Mouse (Mus musculus) midbrain, embryonic 10.5 days (tissue): Measurements from ENCODE around the gene Itm2c. TPM values are rescaled to one million over a fixed set of nuclear protein-coding genes. Genes with fewer than 3 reads are reported as not detected.

ENCODE experiments used
- DNase-seq: peaks from one replicate; pipeline ENCODE4 v3.0.0-alpha.2; 2017; ENCODE audit warnings: low spot score
- H3K27ac ChIP-seq: fragments of 300-500 bp; sonication (generic); replicated peaks from 2 replicates; pipeline ENCODE4 v1.5.1; 2016; ENCODE audit warnings: mild to moderate bottlenecking
- H3K27me3 ChIP-seq: fragments of 300-500 bp; sonication (generic); 2 replicates; pipeline ENCODE4 v1.6.1; 2016; ENCODE audit warnings: low read depth, mild to moderate bottlenecking; ENCODE audit not compliant: poor library complexity, severe bottlenecking
- H3K36me3 ChIP-seq: fragments of 300-500 bp; sonication (generic); 2 replicates; pipeline ENCODE4 v1.6.1; 2016; ENCODE audit warnings: mild to moderate bottlenecking, moderate library complexity
- H3K4me1 ChIP-seq: fragments of 300-500 bp; sonication (generic); 2 replicates; pipeline ENCODE4 v1.6.1; 2016
- H3K4me3 ChIP-seq: fragments of 300-500 bp; sonication (generic); 2 replicates; pipeline ENCODE4 v1.5.1; 2016; ENCODE audit warnings: mild to moderate bottlenecking, moderate library complexity
- H3K9me3 ChIP-seq: fragments of 300-500 bp; sonication (generic); replicated peaks from 2 replicates; pipeline ENCODE4 v1.6.1; 2016; ENCODE audit warnings: mild to moderate bottlenecking
- WGBS: fragments of 180-500 bp; shearing (Covaris S2); methylation state at CpG from one replicate; pipeline ENCODE4 v1.1.7; 2016; 5-methylcytosine and 5-hydroxymethylcytosine counted together
- polyA plus RNA-seq: library from polyadenylated mRNA; unstranded; fragments of >200 nt; fragmentation: Nextera tagmentation; extraction: Ambion mirVana; gene quantifications from 2 replicates; pipeline ENCODE4 v1.2.1, GENCODE M21; 2016

Itm2c gene
- 121 and 137 TPM in 2 replicates for polyA plus RNA-seq

DNA sequence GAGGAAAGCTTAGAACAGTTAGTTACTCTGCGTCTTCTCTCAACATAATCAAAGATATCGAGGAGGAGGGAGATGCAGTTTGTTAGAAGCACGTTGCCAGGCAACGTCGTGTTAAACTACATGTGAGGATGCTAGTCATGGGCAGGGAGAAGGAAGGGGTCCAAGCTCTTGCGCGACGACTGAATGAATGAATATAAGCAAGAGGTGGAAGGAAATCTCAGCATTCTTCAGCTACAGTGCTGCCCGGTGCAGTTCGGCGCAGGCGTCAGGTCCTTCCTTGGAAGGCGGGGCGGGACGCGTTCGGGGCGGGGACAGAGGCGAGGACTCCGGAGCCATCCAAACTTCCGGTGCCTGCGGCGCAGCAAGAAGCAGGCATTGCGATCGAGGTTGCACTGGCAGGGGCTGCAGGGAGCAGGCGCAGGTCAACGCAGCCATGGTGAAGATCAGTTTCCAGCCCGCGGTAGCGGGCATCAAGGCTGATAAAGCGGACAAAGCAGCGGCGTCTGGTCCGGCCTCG is at the start of gene Itm2c:
TSS of gene Itm2c (plus strand) at position 51 of the 517 bp plus-strand sequence.
- DNase-seq = peak; percentile 91
- 1% methylated on average over 35 of the region's 35 CpGs for WGBS
- Histone ChIP-seq H3K27me3 (no peaks in the 10 kb centered on the region), H3K4me3 (peak within 1 kb of the TSS; percentile 88), H3K27ac (peak within 1 kb of the TSS; percentile 94), H3K9me3 (no peaks in the 10 kb centered on the region), H3K4me1 (peaks cover 50% of the 10 kb centered on the region), H3K36me3 (no peaks in the 10 kb centered on the region)

DNA sequence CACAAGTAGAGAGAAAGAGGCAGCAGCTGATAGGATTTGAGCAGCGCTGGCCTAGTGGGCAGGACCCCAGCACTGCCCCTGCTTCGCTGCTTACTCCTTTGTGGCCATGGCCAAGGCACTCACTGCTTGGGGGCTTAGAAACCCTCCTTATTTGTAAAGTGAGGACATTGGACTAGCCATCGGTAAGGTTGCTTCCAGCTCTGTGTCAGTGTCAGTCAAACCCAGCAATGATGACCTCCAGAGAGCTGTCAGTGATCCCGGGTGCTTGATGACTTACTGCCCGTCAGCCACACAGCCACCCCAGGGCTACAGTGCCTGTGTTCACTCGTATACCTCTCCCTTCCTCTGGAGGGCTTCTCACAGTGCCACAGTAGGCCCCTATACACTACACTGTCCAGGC is 49.1 kb upstream of the Itm2c start:
- Histone ChIP-seq H3K9me3 (no peaks in the 10 kb centered on the region), H3K27ac (no peak overlapping the region), H3K4me3 (no peak overlapping the region), H3K36me3 (peaks cover 78% of the 10 kb centered on the region), H3K4me1 (no peaks in the 10 kb centered on the region), H3K27me3 (no peaks in the 10 kb centered on the region)
- WGBS = 88% methylated on average over 6 of the region's 6 CpGs
- DNase-seq = no peak

DNA sequence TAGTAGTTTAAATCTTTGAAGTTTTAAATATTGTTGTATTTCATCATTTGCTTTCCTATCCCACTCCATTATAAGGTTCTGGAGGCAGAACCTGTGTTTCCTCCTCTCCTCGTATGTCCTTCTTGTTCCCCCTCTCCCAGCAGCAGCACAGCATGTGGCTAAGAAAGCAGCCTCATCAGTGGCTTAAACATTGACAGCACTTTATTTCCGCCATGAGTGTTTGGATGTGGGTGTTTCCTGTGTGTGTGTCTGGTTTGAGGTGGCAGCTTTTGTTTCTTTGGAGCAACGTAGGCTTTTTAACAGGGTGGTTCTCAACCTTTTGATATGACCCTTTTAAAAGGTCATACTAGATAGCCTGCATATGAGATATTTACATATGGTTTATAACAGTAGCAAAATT is 48.6 kb upstream of the Itm2c start:
- Histone ChIP-seq H3K4me3 (no peak overlapping the region), H3K27me3 (no peaks in the 10 kb centered on the region), H3K27ac (no peak overlapping the region), H3K4me1 (no peaks in the 10 kb centered on the region), H3K9me3 (no peaks in the 10 kb centered on the region), H3K36me3 (peaks cover 80% of the 10 kb centered on the region)
- WGBS = 85% methylated on average over 3 of the region's 3 CpGs
- DNase-seq = no peak

DNA sequence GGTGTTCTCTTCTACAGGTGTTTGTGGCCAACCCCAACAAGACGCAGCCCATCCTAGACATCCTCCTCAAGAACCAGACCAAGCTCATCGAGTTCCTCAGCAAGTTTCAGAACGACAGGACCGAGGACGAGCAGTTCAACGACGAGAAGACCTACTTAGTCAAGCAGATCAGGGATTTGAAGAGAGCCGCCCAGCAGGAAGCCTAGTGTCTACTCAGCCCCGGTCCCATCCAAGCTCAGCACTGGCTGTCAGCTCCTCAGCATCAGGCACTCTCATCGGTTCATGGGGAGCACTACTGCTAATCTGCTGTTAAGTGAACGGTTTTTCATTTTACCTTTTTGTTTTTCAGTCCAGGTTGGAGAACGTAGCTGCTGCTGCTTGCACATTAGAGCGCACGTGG is 45.1 kb upstream of the Itm2c start:
- no peaks in the 10 kb centered on the region for H3K27me3 ChIP-seq
- peaks cover 74% of the 10 kb centered on the region for H3K36me3 ChIP-seq
- no peaks in the 10 kb centered on the region for H3K4me1 ChIP-seq
- no peak overlapping the region for H3K4me3 ChIP-seq
- DNase-seq = no peak
- no peak overlapping the region for H3K27ac ChIP-seq
- H3K9me3 ChIP-seq = no peaks in the 10 kb centered on the region
- WGBS = 93% methylated on average over 14 of the region's 14 CpGs

DNA sequence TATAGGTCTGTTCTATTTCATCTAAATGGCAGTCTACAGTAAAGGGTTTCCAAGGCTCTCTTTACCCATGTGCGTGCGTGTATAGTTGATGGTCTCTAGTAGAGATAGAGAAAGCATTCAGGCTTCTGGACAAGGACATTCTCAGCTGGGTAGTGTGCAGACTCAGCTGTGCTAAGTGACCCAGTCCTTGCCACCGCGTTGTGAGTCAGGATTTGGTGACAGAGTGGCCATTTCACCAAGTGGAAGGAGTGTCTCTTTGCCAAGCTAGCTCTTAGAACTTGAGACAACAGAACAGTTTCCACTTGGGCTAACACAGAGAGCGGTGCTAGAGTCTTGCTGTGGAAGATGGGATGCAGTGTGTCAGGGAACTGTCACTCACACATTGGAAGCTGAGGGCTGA is 43.2 kb upstream of the Itm2c start:
- WGBS = 93% methylated on average over 5 of the region's 5 CpGs
- H3K36me3 ChIP-seq = peaks cover 69% of the 10 kb centered on the region

DNA sequence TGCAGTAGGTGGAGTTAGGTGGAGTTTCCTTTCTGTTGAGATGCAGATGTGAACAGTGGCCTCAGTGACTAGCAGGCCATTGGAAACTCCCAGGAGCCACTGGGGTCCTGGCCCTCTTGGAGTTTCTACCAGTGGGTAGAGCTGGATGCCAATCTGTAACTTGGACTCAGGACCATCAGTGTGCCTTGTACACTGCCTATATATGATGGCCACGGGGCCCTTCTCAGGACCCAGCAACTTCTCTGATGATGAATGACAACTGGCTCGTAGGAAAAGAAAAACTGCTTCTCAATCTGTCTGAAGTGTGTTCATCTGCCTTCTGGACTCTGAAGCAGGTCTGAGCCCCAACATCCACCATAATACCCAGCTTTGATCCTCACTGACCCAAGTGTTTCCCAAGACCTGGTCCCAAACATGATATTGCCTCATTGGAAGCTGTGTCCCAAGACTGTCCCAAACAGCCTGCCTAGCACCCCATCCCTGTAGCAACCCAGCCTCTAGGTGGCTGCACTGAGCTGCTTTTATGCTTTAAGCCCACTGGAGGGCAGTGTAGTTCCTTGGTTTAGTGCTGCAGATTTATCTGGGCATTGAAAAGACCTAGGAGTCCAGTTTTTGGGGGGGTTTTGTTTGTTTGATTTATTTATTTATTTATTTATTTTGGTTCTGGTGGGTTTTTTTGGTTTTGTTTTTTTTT is 40.9 kb upstream of the Itm2c start:
- peak; percentile 54 for DNase-seq
- 90% methylated on average over 2 of the region's 2 CpGs for WGBS

More for the DNA sequence above, 43.2 kb upstream of the Itm2c start:
- no peaks in the 10 kb centered on the region for H3K4me1 ChIP-seq
- DNase-seq = no peak
- H3K27me3 ChIP-seq = no peaks in the 10 kb centered on the region
- no peak overlapping the region for H3K27ac ChIP-seq
- H3K9me3 ChIP-seq = no peaks in the 10 kb centered on the region
- no peak overlapping the region for H3K4me3 ChIP-seq

DNA sequence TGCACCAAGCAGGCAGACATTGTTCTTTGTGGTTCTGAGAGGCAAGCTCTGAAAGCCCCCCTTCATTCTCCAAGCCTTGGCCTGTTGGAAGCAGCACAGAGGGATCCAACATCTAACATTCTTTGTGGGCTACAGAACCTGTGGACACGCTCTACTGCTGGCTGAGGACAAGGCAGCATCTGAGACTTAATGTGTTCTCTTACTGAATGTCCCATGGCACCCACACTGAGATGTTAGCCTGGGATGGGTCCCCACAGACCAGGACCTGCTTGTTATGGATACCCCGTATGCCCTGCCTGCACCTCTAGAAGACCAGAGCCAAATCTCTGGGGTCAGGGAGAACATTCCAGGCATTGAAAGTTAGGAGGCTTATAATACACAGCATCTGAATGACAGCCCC is 40.2 kb upstream of the Itm2c start:
- 87% methylated on average over 2 of the region's 2 CpGs for WGBS
- H3K27ac ChIP-seq = no peak overlapping the region
- no peaks in the 10 kb centered on the region for H3K4me1 ChIP-seq
- DNase-seq = no peak
- no peaks in the 10 kb centered on the region for H3K9me3 ChIP-seq
- no peak overlapping the region for H3K4me3 ChIP-seq
- H3K36me3 ChIP-seq = peaks cover 42% of the 10 kb centered on the region
- no peaks in the 10 kb centered on the region for H3K27me3 ChIP-seq

More for the DNA sequence above, 40.9 kb upstream of the Itm2c start:
- Histone ChIP-seq H3K27me3 (no peaks in the 10 kb centered on the region), H3K9me3 (no peaks in the 10 kb centered on the region), H3K4me3 (no peak overlapping the region), H3K36me3 (peaks cover 50% of the 10 kb centered on the region), H3K27ac (no peak overlapping the region), H3K4me1 (no peaks in the 10 kb centered on the region)

DNA sequence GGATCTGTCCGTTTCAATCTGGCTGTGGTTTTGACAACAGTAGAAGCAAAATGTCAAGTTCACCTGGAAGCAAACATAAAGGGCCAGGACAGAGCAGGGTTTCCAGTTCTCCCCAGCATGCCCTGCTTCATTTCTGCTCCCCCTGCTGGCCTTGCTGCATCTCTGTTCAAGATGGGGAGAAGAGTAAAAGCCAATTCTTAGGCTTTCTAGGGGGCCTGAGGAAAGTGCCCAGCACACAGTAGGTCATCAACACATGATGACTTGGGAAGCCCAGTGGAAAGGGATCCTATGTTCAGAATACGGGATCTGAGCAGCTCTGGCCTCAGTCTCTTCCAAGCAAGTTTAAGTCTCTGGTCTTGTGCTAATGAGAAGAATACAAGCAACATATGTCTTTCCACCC is 39.6 kb upstream of the Itm2c start:
- no peaks in the 10 kb centered on the region for H3K9me3 ChIP-seq
- H3K27ac ChIP-seq = no peak overlapping the region
- no peaks in the 10 kb centered on the region for H3K27me3 ChIP-seq
- no peak overlapping the region for H3K4me3 ChIP-seq
- WGBS = 75% methylated on average over 2 of the region's 2 CpGs
- H3K36me3 ChIP-seq = peaks cover 36% of the 10 kb centered on the region
- DNase-seq = no peak
- no peaks in the 10 kb centered on the region for H3K4me1 ChIP-seq

DNA sequence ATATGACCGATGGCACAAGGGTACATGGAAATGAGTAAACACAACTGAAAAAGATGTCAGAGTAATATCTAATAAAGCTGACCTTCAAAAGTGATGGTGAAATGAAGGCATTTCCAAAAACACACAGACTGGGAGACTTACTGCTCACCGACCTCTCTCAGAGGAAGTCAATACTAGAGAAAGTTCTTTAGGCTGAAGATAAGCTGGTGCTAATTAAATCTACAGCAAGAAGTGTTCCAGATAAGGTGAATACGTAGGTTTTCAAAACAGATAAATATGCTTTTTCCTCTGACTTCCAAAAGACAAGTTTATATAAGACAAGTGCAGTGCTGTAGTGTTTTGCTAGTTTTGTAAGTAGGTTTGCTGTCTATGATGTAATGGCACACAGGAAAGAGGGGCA is 37.8 kb upstream of the Itm2c start:
- no peak for DNase-seq
- Histone ChIP-seq H3K4me1 (no peaks in the 10 kb centered on the region), H3K4me3 (no peak overlapping the region), H3K9me3 (peaks cover 2% of the 10 kb centered on the region; the same call in 1 of the 2 replicates), H3K36me3 (peaks cover 21% of the 10 kb centered on the region), H3K27me3 (no peaks in the 10 kb centered on the region), H3K27ac (no peak overlapping the region)
- WGBS = 89% methylated on average over 3 of the region's 3 CpGs

DNA sequence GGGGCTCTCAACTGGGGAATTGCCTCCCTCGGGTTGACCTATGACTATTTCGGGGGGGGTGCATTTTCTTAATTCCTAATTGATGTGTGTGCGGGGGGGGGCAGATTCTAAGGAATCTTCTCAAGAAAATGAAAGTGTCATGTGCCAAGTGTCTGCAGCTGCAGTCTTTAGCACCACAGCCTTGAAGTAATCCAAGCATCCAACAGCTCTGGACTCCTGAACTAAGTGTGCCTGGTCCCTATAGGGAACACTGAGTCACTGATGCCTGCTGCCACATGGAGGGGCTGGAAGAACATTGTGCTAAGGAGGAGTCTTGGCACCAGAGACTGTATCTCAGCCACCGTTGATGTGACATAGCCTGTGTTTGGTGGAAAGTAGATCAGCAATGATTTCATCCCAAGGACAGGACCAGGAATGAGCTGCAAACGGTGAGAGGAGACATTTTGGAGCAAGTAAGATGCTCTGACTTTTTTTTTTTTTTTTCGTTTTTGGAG is 36.8 kb upstream of the Itm2c start:
- peaks cover 13% of the 10 kb centered on the region for H3K9me3 ChIP-seq
- no peaks in the 10 kb centered on the region for H3K4me1 ChIP-seq
- WGBS = 87% methylated on average over 6 of the region's 6 CpGs
- H3K4me3 ChIP-seq = no peak overlapping the region
- no peak overlapping the region for H3K27ac ChIP-seq
- DNase-seq = no peak
- no peaks in the 10 kb centered on the region for H3K27me3 ChIP-seq
- H3K36me3 ChIP-seq = peaks cover 14% of the 10 kb centered on the region

DNA sequence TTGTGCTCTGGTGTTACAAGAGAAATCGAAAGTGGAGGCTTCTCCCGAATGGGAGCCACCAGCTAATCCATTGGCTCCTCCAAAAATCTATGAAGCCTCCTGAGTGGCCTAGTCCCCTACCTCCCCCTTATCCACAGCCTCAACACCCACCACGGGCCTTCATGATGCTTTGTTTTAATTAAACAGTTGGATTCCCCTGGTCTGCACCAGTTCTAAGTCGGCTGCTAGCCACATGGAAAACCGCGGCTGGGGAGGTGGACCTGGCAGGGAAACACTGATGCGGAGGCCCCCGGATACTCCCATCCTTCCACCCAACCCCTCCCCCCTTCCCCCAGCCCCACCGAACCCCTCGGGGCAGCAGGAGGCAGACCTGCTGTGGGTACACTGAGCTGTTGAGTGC is 29.7 kb upstream of the Itm2c start:
- H3K4me3 ChIP-seq = no peak overlapping the region
- no peaks in the 10 kb centered on the region for H3K4me1 ChIP-seq
- no peak overlapping the region for H3K27ac ChIP-seq
- H3K9me3 ChIP-seq = peaks cover 41% of the 10 kb centered on the region
- H3K27me3 ChIP-seq = no peaks in the 10 kb centered on the region
- H3K36me3 ChIP-seq = no peaks in the 10 kb centered on the region
- 83% methylated on average over 10 of the region's 10 CpGs for WGBS
- no peak for DNase-seq

DNA sequence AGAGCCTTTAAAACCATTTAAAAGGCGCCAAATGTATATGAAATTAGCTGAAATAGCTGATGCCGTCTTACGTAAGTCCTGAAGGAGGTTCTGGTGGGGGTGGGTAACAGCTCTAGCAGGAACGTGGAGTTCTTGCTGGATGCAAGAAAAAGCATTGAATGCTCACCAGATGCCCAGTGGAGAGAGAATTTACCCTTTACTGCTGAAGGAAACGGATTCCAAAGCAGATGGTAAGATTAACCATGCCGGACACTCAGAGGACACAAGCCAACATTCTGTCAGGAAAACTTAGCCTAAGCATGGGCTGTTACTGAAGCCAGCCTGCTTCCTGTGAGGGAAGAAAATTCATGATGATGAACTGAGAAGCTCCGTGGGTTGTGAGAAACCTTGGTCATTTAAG is 24.1 kb upstream of the Itm2c start:
- H3K4me1 ChIP-seq = no peaks in the 10 kb centered on the region
- DNase-seq = no peak
- peaks cover 25% of the 10 kb centered on the region for H3K9me3 ChIP-seq
- WGBS = 89% methylated on average over 7 of the region's 7 CpGs
- no peak overlapping the region for H3K27ac ChIP-seq
- H3K27me3 ChIP-seq = no peaks in the 10 kb centered on the region
- H3K36me3 ChIP-seq = no peaks in the 10 kb centered on the region
- H3K4me3 ChIP-seq = no peak overlapping the region

DNA sequence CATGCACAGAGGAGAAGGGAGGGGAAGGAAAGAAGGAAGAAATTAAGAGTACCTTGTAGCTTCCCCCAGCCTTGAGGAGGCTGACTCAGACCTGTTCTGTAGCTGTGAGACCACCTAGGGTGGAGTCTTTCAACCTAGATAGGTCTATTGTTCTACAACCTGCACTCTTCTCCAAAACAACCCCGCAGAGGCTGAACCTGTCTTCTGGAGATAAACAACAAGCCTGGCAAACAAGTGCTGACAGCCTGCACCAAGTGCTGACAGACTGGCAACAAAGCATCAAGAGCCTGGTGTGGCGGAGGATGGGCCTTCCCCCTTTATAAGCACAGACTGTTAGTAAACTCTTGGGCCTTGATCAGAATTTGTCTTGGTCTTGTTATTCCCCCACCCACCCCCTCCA is 23.5 kb upstream of the Itm2c start:
- Histone ChIP-seq H3K27ac (no peak overlapping the region), H3K36me3 (no peaks in the 10 kb centered on the region), H3K4me3 (no peak overlapping the region), H3K27me3 (no peaks in the 10 kb centered on the region), H3K4me1 (no peaks in the 10 kb centered on the region), H3K9me3 (peaks cover 30% of the 10 kb centered on the region)
- 84% methylated on average over 2 of the region's 2 CpGs for WGBS
- DNase-seq = no peak
